Mouse (Mus musculus): Measurements from ENCODE around the gene Prrg3.
"Not testable (repeated sequence)": the region's sequence is repeated elsewhere in the genome, so short reads cannot be mapped to it uniquely, and the experiment has no call there.

Prrg3 gene

DNA sequence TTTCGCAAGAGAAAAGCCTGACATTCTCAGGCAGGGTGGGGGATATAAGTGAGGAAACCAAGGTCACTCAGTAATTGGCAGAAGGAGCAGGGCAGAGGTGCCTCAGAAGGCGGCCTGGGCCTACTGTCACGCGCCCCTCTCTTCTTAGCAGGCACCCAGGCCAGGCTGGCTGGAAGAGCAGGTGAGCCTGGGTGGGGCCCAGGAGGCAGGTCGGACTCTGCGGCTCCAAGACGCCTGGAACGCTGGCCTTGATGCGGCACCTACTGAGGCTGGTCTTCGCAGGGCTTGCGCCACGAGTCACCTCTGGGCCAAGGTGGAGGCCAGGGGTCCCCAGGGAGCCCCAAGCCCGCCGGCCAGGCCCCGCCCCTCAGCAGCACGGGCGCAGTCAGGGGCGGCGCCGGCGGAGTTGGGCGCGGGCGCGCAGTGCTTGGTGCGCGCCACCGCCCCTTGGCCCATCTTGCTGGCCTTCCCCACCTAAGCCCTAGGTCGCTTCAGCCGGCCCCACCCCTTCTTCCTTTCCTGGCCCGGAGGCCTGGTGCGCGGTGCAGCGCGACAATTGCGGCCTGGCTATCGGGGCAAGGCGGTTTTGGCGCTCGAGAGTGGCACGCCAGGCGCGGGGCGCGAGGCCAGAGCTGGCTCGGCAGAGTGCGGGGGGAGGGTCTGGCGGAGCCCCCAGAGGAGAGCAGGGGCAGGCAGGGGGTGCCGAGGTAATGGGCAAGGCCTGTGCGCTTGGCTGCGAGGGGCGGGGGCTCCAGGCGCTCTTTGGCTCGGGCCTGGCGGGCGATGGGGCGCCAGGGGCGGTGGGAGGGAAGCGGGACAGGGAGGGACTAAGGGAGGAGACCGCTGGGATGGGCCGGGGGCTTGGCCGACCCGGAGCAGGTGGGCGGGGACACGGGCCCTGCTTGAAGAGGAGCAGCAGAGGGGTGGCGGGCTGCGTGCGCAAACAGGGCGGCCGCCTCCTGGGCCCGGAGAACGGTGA is at the start of gene Prrg3:
TSS of gene Prrg3 (plus strand) at position 552 of the 979 bp plus-strand sequence.
- DNase-seq (ENCODE audit: low spot score in 2 of 2), result peak; percentile 9 to 32

GRCm38 (mm10) chrX:71946631-71947030 is 15.8 kb upstream of the Prrg3 start:
- DNase-seq (ENCODE audit: low spot score in 2 of 2), result peak; percentile 38 to 55

GRCm38 (mm10) chrX:71958366-71958765 is 4.1 kb upstream of the Prrg3 start:
- DNase-seq (ENCODE audit: low spot score in 2 of 2), result no peak

GRCm38 (mm10) chrX:71963275-71963912 is 970 bp downstream of the Prrg3 start:
- peak; percentile 11 for DNase-seq (ENCODE audit: low spot score in 2 of 2)

- DNase-seq (ENCODE audit: low spot score in 2 of 2), result no peak
Observed at GRCm38 (mm10) chrX:71968216-71968615, 5.8 kb downstream of the Prrg3 start.

DNA sequence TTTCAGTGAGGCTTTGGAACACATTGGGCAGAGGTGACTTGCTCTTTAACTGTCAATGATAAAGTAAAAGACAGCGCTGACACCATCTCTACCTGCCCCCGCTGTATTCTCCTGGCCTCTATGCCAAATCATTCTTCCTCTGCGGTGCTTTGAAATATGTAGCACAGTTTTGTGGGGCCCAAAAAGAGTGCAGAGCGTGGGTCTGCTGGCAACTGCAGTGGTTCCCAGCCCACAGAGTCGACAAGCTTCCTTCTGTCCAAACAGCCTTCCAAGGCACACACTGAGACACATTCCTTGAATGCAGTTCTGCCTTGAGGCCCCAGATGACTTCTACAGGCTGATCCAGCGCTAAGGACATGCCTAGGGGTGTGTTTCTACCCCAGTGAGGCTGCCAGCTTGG is 6.4 kb downstream of the Prrg3 start:
- DNase-seq (ENCODE audit: low spot score in 2 of 2), result peak; percentile 24 to 71

- no peak for DNase-seq (ENCODE audit: low spot score in 2 of 2)
Observed at GRCm38 (mm10) chrX:71971325-71971724, 8.9 kb downstream of the Prrg3 start.

- DNase-seq (ENCODE audit: low spot score in 2 of 2), result no peak
Observed at GRCm38 (mm10) chrX:71972686-71973085, 10.3 kb downstream of the Prrg3 start, which contains the start of gene Fate1. Gene Fate1, plus strand, starts transcription at chrX:71972986.

- DNase-seq (ENCODE audit: low spot score in 2 of 2), result not testable (repeated sequence)
Observed at GRCm38 (mm10) chrX:71977681-71978080, 15.3 kb downstream of the Prrg3 start.

- no peak for DNase-seq (ENCODE audit: low spot score in 2 of 2)
Observed at GRCm38 (mm10) chrX:71980443-71980842, 18.0 kb downstream of the Prrg3 start.

GRCm38 (mm10) chrX:71981322-71981721 is 18.9 kb downstream of the Prrg3 start:
- DNase-seq (ENCODE audit: low spot score in 2 of 2), result no peak

DNA sequence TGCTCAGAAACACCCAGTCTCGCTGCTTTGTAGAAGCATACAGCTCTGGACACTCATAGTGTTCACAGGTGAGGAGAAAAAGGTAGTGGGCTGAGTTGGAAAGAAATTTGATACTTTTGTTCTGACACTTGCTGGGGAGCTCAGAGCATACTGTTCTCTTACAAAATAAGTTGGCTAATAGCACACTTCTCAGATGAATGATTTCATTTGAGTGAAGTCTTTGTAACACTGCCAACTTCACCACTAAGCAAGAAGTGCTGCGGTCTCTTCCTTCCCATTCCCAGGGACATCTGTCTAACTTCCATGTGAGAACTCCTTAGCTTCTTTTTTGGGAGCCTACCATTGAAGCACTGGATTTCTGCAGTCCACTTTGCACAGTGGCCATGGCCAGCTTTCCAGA is 20.8 kb downstream of the Prrg3 start:
- DNase-seq (ENCODE audit: low spot score in 2 of 2), result no peak

- peak in 1 of 2 experiments; percentile 9 for DNase-seq (ENCODE audit: low spot score in 2 of 2)
Observed at GRCm38 (mm10) chrX:71983775-71984174, 21.4 kb downstream of the Prrg3 start.

- no peak for DNase-seq (ENCODE audit: low spot score in 2 of 2)
Observed at GRCm38 (mm10) chrX:71991549-71991948, 29.1 kb downstream of the Prrg3 start, which contains the start of gene Cnga2. Gene Cnga2, plus strand, starts transcription at chrX:71991849.

DNA sequence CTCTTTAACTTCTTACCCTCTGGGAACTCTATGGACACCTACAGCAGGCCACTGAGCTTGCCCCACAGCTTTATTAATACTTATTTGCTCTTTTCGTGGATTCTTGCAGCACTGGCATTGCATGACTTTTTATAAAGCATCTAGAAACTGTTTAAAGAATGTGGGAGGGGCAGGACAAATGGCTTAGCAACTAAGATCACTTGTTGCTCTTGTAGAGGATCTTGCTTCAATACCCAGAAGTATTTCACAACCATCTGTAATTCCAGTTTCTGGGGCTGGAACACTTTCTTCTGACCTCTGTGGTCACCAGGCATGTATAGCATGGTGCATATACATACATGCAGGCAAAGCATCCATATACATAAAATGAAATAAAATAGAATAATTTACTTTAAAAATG is 33.5 kb downstream of the Prrg3 start:
- no peak for DNase-seq (ENCODE audit: low spot score in 2 of 2)

- DNase-seq (ENCODE audit: low spot score in 2 of 2), result no peak
Observed at GRCm38 (mm10) chrX:72009930-72010329, 47.5 kb downstream of the Prrg3 start.

GRCm38 (mm10) chrX:72012236-72012635 is 49.8 kb downstream of the Prrg3 start:
- DNase-seq (ENCODE audit: low spot score in 2 of 2), result peak; percentile 21 to 49

DNA sequence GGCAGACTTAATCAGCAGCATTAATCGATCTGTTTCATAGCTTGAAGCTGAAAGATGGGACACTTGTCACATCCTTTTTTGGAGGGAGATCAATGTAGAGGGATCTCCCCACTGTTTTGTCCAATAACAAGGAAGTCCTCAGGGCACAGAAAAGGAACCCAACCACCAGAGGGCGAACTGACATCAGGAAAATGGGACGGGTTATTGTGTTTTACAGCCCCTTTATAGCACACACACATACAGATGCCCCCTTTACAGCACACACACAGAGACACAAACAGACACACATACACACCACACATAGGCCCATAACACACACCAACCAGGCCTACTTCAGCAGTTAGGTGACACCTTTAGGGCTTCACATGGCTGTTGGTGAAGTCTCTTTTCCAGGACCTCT is 50.4 kb downstream of the Prrg3 start:
- peak; percentile 25 to 36 for DNase-seq (ENCODE audit: low spot score in 2 of 2)

GRCm38 (mm10) chrX:72022241-72022640 is 59.8 kb downstream of the Prrg3 start:
- no peak for DNase-seq (ENCODE audit: low spot score in 2 of 2)

All from frontal cortex, postnatal 36 days (tissue).